In the genomic region with DNA sequence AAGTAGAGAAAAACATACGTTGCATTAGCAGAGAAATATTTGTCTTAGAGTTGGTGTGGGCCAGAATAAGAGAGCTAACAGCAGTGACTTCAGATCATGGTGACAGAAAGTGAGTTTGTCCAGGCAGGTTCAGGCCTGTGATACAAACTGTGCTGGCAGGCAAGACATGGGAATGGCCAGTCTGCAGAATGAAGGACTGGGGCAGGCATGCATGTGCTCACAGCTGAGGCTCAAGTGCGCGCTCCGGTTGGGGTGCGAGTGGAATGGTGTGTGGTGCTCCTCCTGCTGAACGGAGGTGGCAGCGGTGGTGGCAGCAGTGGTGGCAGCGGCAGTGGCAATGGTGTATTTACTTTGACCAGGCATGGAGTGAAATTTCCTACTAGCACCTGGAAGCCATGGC, we compare ENCODE assay signal across 16 mouse cellular contexts.
DNase-seq lines count a peak whose midpoint lies in the region; ATAC-seq lines count a peak whose summit lies in the region.
"Had no signal": no experiment of that assay in that cellular context is flagged by ENCODE, and none has a peak within 500 bp of the region (broad histone marks: within the 10 kb centered on the region; RNA-seq: fewer than 3 reads in every experiment).

No protein-coding gene starts in this region.

- 0 out of 2 replicates have a peak, but pooled peaks cover 3% of the 10 kb centered on the region for H3K27me3 ChIP-seq in heart, embryonic 10.5 days (ENCODE audit: insufficient read depth, poor library complexity, severe bottlenecking)
- no peaks in the 10 kb centered on the region for H3K27me3 ChIP-seq in hindbrain, embryonic 14.5 days (ENCODE audit: control insufficient read depth, insufficient read depth, low read length)
- no peaks in the 10 kb centered on the region for H3K27me3 ChIP-seq in hindbrain, embryonic 16.5 days (replicated peaks; ENCODE audit: control insufficient read depth, insufficient read depth, low read length)
- H3K27me3 ChIP-seq in megakaryocyte, embryonic 14.5 days (replicated peaks), result no peaks in the 10 kb centered on the region
- no peaks in the 10 kb centered on the region for H3K27me3 ChIP-seq in stomach, embryonic 15.5 days (replicated peaks)
- H3K27me3 ChIP-seq: CH12.LX; neural tube, embryonic 12.5 days had no signal

- peaks cover 21% of the 10 kb centered on the region for H3K4me1 ChIP-seq in heart, embryonic 10.5 days
- no peaks in the 10 kb centered on the region for H3K4me1 ChIP-seq in hindbrain, embryonic 14.5 days (replicated peaks; ENCODE audit: control insufficient read depth, insufficient read depth, low read length)
- no peaks in the 10 kb centered on the region for H3K4me1 ChIP-seq in hindbrain, embryonic 16.5 days (ENCODE audit: control insufficient read depth, insufficient read depth, low read depth, low read length)
- no peaks in the 10 kb centered on the region for H3K4me1 ChIP-seq in megakaryocyte, embryonic 14.5 days
- no peaks in the 10 kb centered on the region for H3K4me1 ChIP-seq in stomach, embryonic 15.5 days
- H3K4me1 ChIP-seq: neural tube, embryonic 12.5 days had no signal

- H3K9me3 ChIP-seq in heart, embryonic 10.5 days, result no peaks in the 10 kb centered on the region
- H3K9me3 ChIP-seq in hindbrain, embryonic 14.5 days (ENCODE audit: control insufficient read depth, low read length), result no peaks in the 10 kb centered on the region
- no peaks in the 10 kb centered on the region for H3K9me3 ChIP-seq in hindbrain, embryonic 16.5 days (ENCODE audit: control insufficient read depth, low read length)
- peaks cover 7% of the 10 kb centered on the region for H3K9me3 ChIP-seq in megakaryocyte, embryonic 14.5 days
- H3K9me3 ChIP-seq in stomach, embryonic 15.5 days, result no peaks in the 10 kb centered on the region
- H3K9me3 ChIP-seq: neural tube, embryonic 12.5 days had no signal

- peak; percentile 79 for DNase-seq in heart, embryonic 10.5 days (ENCODE audit: low spot score)
- no peak for DNase-seq in heart, adult 8-10 months (ENCODE audit: low spot score)
- DNase-seq in hindbrain, embryonic 14.5 days (ENCODE audit: low spot score), result no peak
- no peak for DNase-seq in cerebellum, postnatal 4 days (ENCODE audit: low spot score in 2 of 2)
- DNase-seq: adrenal gland, postnatal 14 days; cerebellum, adult 9-11 months; forebrain, postnatal 0 days; thymus, adult 2 months had no signal

- no peak overlapping the region for H3K4me2 ChIP-seq in hindbrain, embryonic 14.5 days (replicated peaks)
- H3K4me2 ChIP-seq in hindbrain, embryonic 16.5 days (ENCODE audit: low read length), result no peak overlapping the region
- peak overlapping the region; percentile 25 for H3K4me2 ChIP-seq in stomach, embryonic 15.5 days
- H3K4me2 ChIP-seq: neural tube, embryonic 12.5 days had no signal

- H3K27ac ChIP-seq in heart, embryonic 10.5 days, result peak overlapping the region; percentile 74
- no peak overlapping the region for H3K27ac ChIP-seq in hindbrain, embryonic 14.5 days
- H3K27ac ChIP-seq in hindbrain, embryonic 16.5 days (ENCODE audit: low read depth, low read length), result no peak overlapping the region
- no peak overlapping the region for H3K27ac ChIP-seq in stomach, embryonic 15.5 days
- H3K27ac ChIP-seq: liver, embryonic 14.5 days; neural tube, embryonic 12.5 days had no signal

- peak overlapping the region; percentile 36; the same call in 1 of the 2 replicates for H3K4me3 ChIP-seq in heart, embryonic 10.5 days
- H3K4me3 ChIP-seq in hindbrain, embryonic 14.5 days (replicated peaks; ENCODE audit: low read length), result no peak overlapping the region
- H3K4me3 ChIP-seq in hindbrain, embryonic 16.5 days (ENCODE audit: low read length), result no peak overlapping the region
- peak overlapping the region; percentile 25 for H3K4me3 ChIP-seq in megakaryocyte, embryonic 14.5 days (replicated peaks)
- H3K4me3 ChIP-seq in stomach, embryonic 15.5 days (replicated peaks), result no peak overlapping the region
- H3K4me3 ChIP-seq: neural tube, embryonic 12.5 days had no signal

- no peaks in the 10 kb centered on the region for H3K36me3 ChIP-seq in heart, embryonic 10.5 days
- H3K36me3 ChIP-seq in hindbrain, embryonic 14.5 days (replicated peaks; ENCODE audit: control insufficient read depth, insufficient read depth), result no peaks in the 10 kb centered on the region
- no peaks in the 10 kb centered on the region for H3K36me3 ChIP-seq in hindbrain, embryonic 16.5 days (ENCODE audit: control insufficient read depth, insufficient read depth, low read length)
- H3K36me3 ChIP-seq in megakaryocyte, embryonic 14.5 days (replicated peaks; ENCODE audit: low read length), result no peaks in the 10 kb centered on the region
- H3K36me3 ChIP-seq in stomach, embryonic 15.5 days, result no peaks in the 10 kb centered on the region
- H3K36me3 ChIP-seq: neural tube, embryonic 12.5 days had no signal

- 0 out of 2 replicates have a peak, but pooled peaks have one; percentile 8 for ATAC-seq in hindbrain, embryonic 14.5 days (ENCODE audit: low FRiP score)
- ATAC-seq in hindbrain, embryonic 16.5 days, result no peak
- no peak for ATAC-seq in megakaryocyte, adult 5-6 weeks (ENCODE audit: poor library complexity, severe bottlenecking)
- ATAC-seq in stomach, embryonic 15.5 days (ENCODE audit: insufficient read depth, low FRiP score, low read depth), result no peak; the same call in 1 of the 2 replicates
- ATAC-seq: forebrain, postnatal 0 days; intestine, embryonic 16.5 days had no signal

- 50% methylated on average over 8 of the region's 8 CpGs for WGBS in heart, embryonic 10.5 days
- WGBS in hindbrain, embryonic 14.5 days, result 71% methylated on average over 8 of the region's 8 CpGs
- WGBS in hindbrain, embryonic 16.5 days, result 68% methylated on average over 8 of the region's 8 CpGs
- WGBS in stomach, embryonic 15.5 days, result 59% methylated on average over 8 of the region's 8 CpGs

- no peak overlapping the region for H3K9ac ChIP-seq in hindbrain, embryonic 14.5 days
- H3K9ac ChIP-seq in hindbrain, embryonic 16.5 days (ENCODE audit: low read depth, low read length), result no peak overlapping the region
- H3K9ac ChIP-seq in stomach, embryonic 15.5 days, result no peak overlapping the region
- H3K9ac ChIP-seq: forebrain, postnatal 0 days; liver, embryonic 14.5 days; neural tube, embryonic 12.5 days had no signal

Comparison
In these comparisons a context has a peak if more than half of its experiments do, and no peak if none do; other contexts are left out.
1. H3K4me3 ChIP-seq: peak in heart, embryonic 10.5 days (single experiment) and megakaryocyte, embryonic 14.5 days (single experiment); none in hindbrain, embryonic 14.5 days (single experiment), hindbrain, embryonic 16.5 days (single experiment) and stomach, embryonic 15.5 days (single experiment).